Mouse (Mus musculus) MEL (cell line): ENCODE data around the gene Cd151.

Experiments used
- MAX ChIP-seq: IDR thresholded peaks from 2 replicates; pipeline ENCODE4 v1.6.1; 2011; ENCODE audit warnings: low read length, improper control_type of control experiment
- USF2 ChIP-seq, 2 experiments: IDR thresholded peaks; 2 replicates each; pipeline ENCODE4 v1.6.1; 2011 to 2012; ENCODE audit warnings: improper control_type of control experiment in 2 of 2, low read length in 2 of 2, borderline replicate concordance in 1 of 2, inconsistent platforms in 1 of 2, low read depth in 1 of 2, mild to moderate bottlenecking in 1 of 2; ENCODE audit not compliant: insufficient read depth in 1 of 2
- ZKSCAN1 ChIP-seq: IDR thresholded peaks from 2 replicates; pipeline ENCODE4 v1.6.1; 2012; ENCODE audit warnings: low read depth, mild to moderate bottlenecking, inconsistent platforms, low read length, improper control_type of control experiment, moderate library complexity

- TF ChIP-seq ZKSCAN1 (no peak), MAX (no peak), USF2 (IDR thresholded peaks at IDR 0.05; ENCODE audit: borderline replicate concordance in 1 of 2, insufficient read depth in 1 of 2, low read depth in 1 of 2, low read length in 2 of 2) (no peak)
Observed at GRCm38 (mm10) chr7:141433517-141434400, 33.4 kb upstream of the Cd151 start.
